Mouse (Mus musculus): Measurements from ENCODE around the gene Hps5. TPM values are rescaled to one million over a fixed set of nuclear protein-coding genes. Genes with fewer than 3 reads are reported as not detected.

The Hps5 gene
- polyA plus RNA-seq (2015; fragmentation: Nextera tagmentation; extraction: Ambion mirVana) = 27.2 and 31.2 TPM in 2 replicates

- WGBS = under 1% methylated on average over 75 of the region's 75 CpGs
- peak within 1 kb of the TSS; percentile 70 for H3K4me2 ChIP-seq (ENCODE audit: low read depth, low read length)
- peak; percentile 97 for ATAC-seq
These were observed at the start of gene Hps5, which contains the start of gene Gtf2h1 for GRCm38 (mm10) chr7:46795287-46796205. Gene Hps5, minus strand, starts transcription at chr7:46796064. Gene Gtf2h1, plus strand, starts transcription at chr7:46796103.

GRCm38 (mm10) chr7:46845211-46845977 is 49.5 kb upstream of the Hps5 start:
- no peaks in the 10 kb centered on the region for H3K27me3 ChIP-seq (replicated peaks; ENCODE audit: control insufficient read depth, insufficient read depth, low read length)
- peak overlapping the region; percentile 98 for H3K27ac ChIP-seq (ENCODE audit: low read length)
- H3K9ac ChIP-seq (ENCODE audit: low read depth, low read length) = peak overlapping the region; percentile 100
- WGBS = under 1% methylated on average over 51 of the region's 51 CpGs
- ATAC-seq = peak; percentile 90
- H3K4me1 ChIP-seq (ENCODE audit: control insufficient read depth, insufficient read depth, low read length) = peaks cover 23% of the 10 kb centered on the region
- H3K4me3 ChIP-seq (ENCODE audit: low read length) = peak overlapping the region; percentile 96
- H3K4me2 ChIP-seq (ENCODE audit: low read depth, low read length) = peak overlapping the region; percentile 84
- H3K9me3 ChIP-seq (ENCODE audit: control insufficient read depth, low read length) = no peaks in the 10 kb centered on the region
- H3K36me3 ChIP-seq (ENCODE audit: control insufficient read depth, insufficient read depth, low read length) = peaks cover 5% of the 10 kb centered on the region

More at GRCm38 (mm10) chr7:46795287-46796205, at the start of gene Hps5, which contains the start of gene Gtf2h1:
- H3K4me1 ChIP-seq (ENCODE audit: control insufficient read depth, insufficient read depth, low read length) = peaks cover 12% of the 10 kb centered on the region
- H3K9me3 ChIP-seq (ENCODE audit: control insufficient read depth, low read length) = no peaks in the 10 kb centered on the region
- H3K27me3 ChIP-seq (replicated peaks; ENCODE audit: control insufficient read depth, insufficient read depth, low read length) = no peaks in the 10 kb centered on the region
- peak within 1 kb of the TSS; percentile 85 for H3K9ac ChIP-seq (ENCODE audit: low read depth, low read length)
- 0 out of 2 replicates have a peak, but pooled peaks cover 3% of the 10 kb centered on the region for H3K36me3 ChIP-seq (ENCODE audit: control insufficient read depth, insufficient read depth, low read length)
- peak within 1 kb of the TSS; percentile 86 for H3K27ac ChIP-seq (ENCODE audit: low read length)
- H3K4me3 ChIP-seq (ENCODE audit: low read length) = peak within 1 kb of the TSS; percentile 80

GRCm38 (mm10) chr7:46843576-46843975 is 47.7 kb upstream of the Hps5 start:
- Histone ChIP-seq H3K9ac (ENCODE audit: low read depth, low read length) (no peak overlapping the region), H3K4me2 (ENCODE audit: low read depth, low read length) (no peak overlapping the region), H3K9me3 (ENCODE audit: control insufficient read depth, low read length) (no peaks in the 10 kb centered on the region), H3K4me3 (ENCODE audit: low read length) (no peak overlapping the region), H3K27ac (ENCODE audit: low read length) (no peak overlapping the region), H3K36me3 (ENCODE audit: control insufficient read depth, insufficient read depth, low read length) (no peaks in the 10 kb centered on the region; the same call in 1 of the 2 replicates), H3K27me3 (replicated peaks; ENCODE audit: control insufficient read depth, insufficient read depth, low read length) (no peaks in the 10 kb centered on the region), H3K4me1 (ENCODE audit: control insufficient read depth, insufficient read depth, low read length) (peaks cover 37% of the 10 kb centered on the region)
- ATAC-seq = no peak
- WGBS = 87% methylated on average over 4 of the region's 4 CpGs

GRCm38 (mm10) chr7:46842278-46842677 is 46.4 kb upstream of the Hps5 start:
- ATAC-seq = no peak
- Histone ChIP-seq H3K9ac (ENCODE audit: low read depth, low read length) (no peak overlapping the region), H3K27me3 (replicated peaks; ENCODE audit: control insufficient read depth, insufficient read depth, low read length) (no peaks in the 10 kb centered on the region), H3K4me2 (ENCODE audit: low read depth, low read length) (no peak overlapping the region), H3K36me3 (ENCODE audit: control insufficient read depth, insufficient read depth, low read length) (no peaks in the 10 kb centered on the region), H3K4me3 (ENCODE audit: low read length) (no peak overlapping the region), H3K4me1 (ENCODE audit: control insufficient read depth, insufficient read depth, low read length) (peaks cover 46% of the 10 kb centered on the region), H3K9me3 (ENCODE audit: control insufficient read depth, low read length) (no peaks in the 10 kb centered on the region), H3K27ac (ENCODE audit: low read length) (no peak overlapping the region)
- 33% methylated on average over 5 of the region's 5 CpGs for WGBS

GRCm38 (mm10) chr7:46840787-46841525 is 45.1 kb upstream of the Hps5 start, which contains the start of gene Ldha:
Gene Ldha, plus strand, starts transcription at chr7:46841475.
- no peaks in the 10 kb centered on the region for H3K36me3 ChIP-seq (ENCODE audit: control insufficient read depth, insufficient read depth, low read length)
- 37% methylated on average over 6 of the region's 6 CpGs for WGBS
- H3K27me3 ChIP-seq (replicated peaks; ENCODE audit: control insufficient read depth, insufficient read depth, low read length) = no peaks in the 10 kb centered on the region
- H3K27ac ChIP-seq (ENCODE audit: low read length) = peak within 1 kb of the TSS; percentile 96
- no peak within 1 kb of the TSS for H3K4me2 ChIP-seq (ENCODE audit: low read depth, low read length)
- H3K4me1 ChIP-seq (ENCODE audit: control insufficient read depth, insufficient read depth, low read length) = peaks cover 43% of the 10 kb centered on the region
- no peaks in the 10 kb centered on the region for H3K9me3 ChIP-seq (ENCODE audit: control insufficient read depth, low read length)
- no peak for ATAC-seq
- H3K4me3 ChIP-seq (ENCODE audit: low read length) = no peak within 1 kb of the TSS
- no peak within 1 kb of the TSS for H3K9ac ChIP-seq (ENCODE audit: low read depth, low read length)

- Histone ChIP-seq H3K27me3 (replicated peaks; ENCODE audit: control insufficient read depth, insufficient read depth, low read length) (no peaks in the 10 kb centered on the region), H3K36me3 (ENCODE audit: control insufficient read depth, insufficient read depth, low read length) (no peaks in the 10 kb centered on the region), H3K4me3 (ENCODE audit: low read length) (no peak overlapping the region), H3K4me1 (ENCODE audit: control insufficient read depth, insufficient read depth, low read length) (peaks cover 46% of the 10 kb centered on the region), H3K9ac (ENCODE audit: low read depth, low read length) (no peak overlapping the region), H3K4me2 (ENCODE audit: low read depth, low read length) (no peak overlapping the region), H3K27ac (ENCODE audit: low read length) (peak overlapping the region; percentile 96), H3K9me3 (ENCODE audit: control insufficient read depth, low read length) (no peaks in the 10 kb centered on the region)
- ATAC-seq = no peak
- 42% methylated on average over 4 of the region's 4 CpGs for WGBS
These were observed 44.5 kb upstream of the Hps5 start for GRCm38 (mm10) chr7:46840326-46840725.

GRCm38 (mm10) chr7:46839861-46840260 is 44.0 kb upstream of the Hps5 start:
- WGBS = 51% methylated on average over 5 of the region's 5 CpGs
- Histone ChIP-seq H3K4me2 (ENCODE audit: low read depth, low read length) (no peak overlapping the region), H3K27ac (ENCODE audit: low read length) (peak overlapping the region; percentile 96), H3K36me3 (ENCODE audit: control insufficient read depth, insufficient read depth, low read length) (no peaks in the 10 kb centered on the region), H3K4me1 (ENCODE audit: control insufficient read depth, insufficient read depth, low read length) (peaks cover 45% of the 10 kb centered on the region), H3K9me3 (ENCODE audit: control insufficient read depth, low read length) (no peaks in the 10 kb centered on the region), H3K4me3 (ENCODE audit: low read length) (no peak overlapping the region), H3K27me3 (replicated peaks; ENCODE audit: control insufficient read depth, insufficient read depth, low read length) (no peaks in the 10 kb centered on the region), H3K9ac (ENCODE audit: low read depth, low read length) (peak overlapping the region; percentile 44; the same call in 1 of the 2 replicates)
- peak; percentile 50 for ATAC-seq

GRCm38 (mm10) chr7:46839446-46839845 is 43.6 kb upstream of the Hps5 start:
- H3K9ac ChIP-seq (ENCODE audit: low read depth, low read length) = peak overlapping the region; percentile 44
- peaks cover 45% of the 10 kb centered on the region for H3K4me1 ChIP-seq (ENCODE audit: control insufficient read depth, insufficient read depth, low read length)
- H3K36me3 ChIP-seq (ENCODE audit: control insufficient read depth, insufficient read depth, low read length) = no peaks in the 10 kb centered on the region
- peak overlapping the region; percentile 42 for H3K4me2 ChIP-seq (ENCODE audit: low read depth, low read length)
- 28% methylated on average over 7 of the region's 7 CpGs for WGBS
- peak; percentile 79 for ATAC-seq
- H3K4me3 ChIP-seq (ENCODE audit: low read length) = peak overlapping the region; percentile 14; the same call in 1 of the 2 replicates
- H3K27me3 ChIP-seq (replicated peaks; ENCODE audit: control insufficient read depth, insufficient read depth, low read length) = no peaks in the 10 kb centered on the region
- no peaks in the 10 kb centered on the region for H3K9me3 ChIP-seq (ENCODE audit: control insufficient read depth, low read length)
- H3K27ac ChIP-seq (ENCODE audit: low read length) = peak overlapping the region; percentile 96

Data from intestine, embryonic 16.5 days (tissue).